Mouse (Mus musculus) thymus, adult 2 months (tissue): ENCODE measurements around the gene Brk1.

Source experiments
- CTCF ChIP-seq: fragments of 200-500 bp; IDR thresholded peaks from 2 replicates; pipeline ENCODE4 v1.5.1; 2012; ENCODE audit warnings: mild to moderate bottlenecking, control low read depth, low read length, moderate library complexity, borderline replicate concordance; ENCODE audit not compliant: control insufficient read depth, poor library complexity, insufficient read depth; ENCODE audit errors: extremely low read depth
- POLR2A ChIP-seq: fragments of 200-500 bp; IDR thresholded peaks from 2 replicates; pipeline ENCODE4 v1.6.1; 2012; ENCODE audit warnings: mild to moderate bottlenecking, low read length, control low read depth, moderate library complexity; ENCODE audit not compliant: control insufficient read depth, poor library complexity, insufficient read depth; ENCODE audit errors: extremely low read depth

DNA sequence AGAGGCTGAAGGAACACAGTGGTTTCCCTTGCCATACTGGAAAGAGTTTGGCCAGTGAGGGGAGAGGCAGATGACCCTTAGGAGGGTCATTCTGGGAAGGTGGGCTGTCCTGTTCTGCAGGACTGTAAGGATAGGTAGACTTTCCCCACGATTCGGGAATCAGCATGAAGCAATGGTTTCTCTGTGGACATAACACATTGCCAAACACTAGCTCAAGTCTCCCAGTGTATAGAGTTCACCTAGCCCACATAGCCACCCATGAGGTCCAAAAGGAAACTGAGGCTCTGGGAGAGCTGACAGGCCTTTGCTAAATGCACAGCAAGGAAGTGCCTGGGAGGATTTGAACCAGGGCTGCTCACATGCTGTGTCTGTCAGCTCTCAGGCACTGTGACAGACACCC lies 39.4 kb downstream of the Brk1 start:
- TF ChIP-seq CTCF = no peak
- TF ChIP-seq POLR2A = no peak
